Mouse (Mus musculus) olfactory bulb, adult 2 months (tissue): ENCODE results near the gene Lamb1.

Experiments used
- CTCF ChIP-seq: fragments of 200-500 bp; IDR thresholded peaks from 2 replicates; pipeline ENCODE4 v1.5.1; 2012; ENCODE audit warnings: low read depth, mild to moderate bottlenecking, low read length, moderate library complexity; ENCODE audit not compliant: insufficient read depth
- POLR2A ChIP-seq: fragments of 200-500 bp; IDR thresholded peaks from 2 replicates; pipeline ENCODE4 v1.6.1; 2012; ENCODE audit warnings: mild to moderate bottlenecking, low read depth, low read length, moderate library complexity; ENCODE audit not compliant: insufficient read depth

GRCm38 (mm10) chr12:31374603-31375282, 109.7 kb downstream of the Lamb1 start:
- TF ChIP-seq CTCF: peak; percentile 49; the same call in 1 of the 2 replicates
- no peak for TF ChIP-seq POLR2A
